Mouse (Mus musculus): ENCODE data around the gene Abcc9.
"Not testable (repeated sequence)": the region's sequence is repeated elsewhere in the genome, so short reads cannot be mapped to it uniquely, and the experiment has no call there.

The Abcc9 gene

GRCm38 (mm10) chr6:142706688-142707087 lies 4.6 kb upstream of the Abcc9 start:
- DNase-seq (ENCODE audit: low spot score in 2 of 2): no peak

- no peak for DNase-seq (ENCODE audit: low spot score in 2 of 2)
Observed at GRCm38 (mm10) chr6:142703441-142703930, 1.4 kb upstream of the Abcc9 start.

GRCm38 (mm10) chr6:142701161-142701560 lies 954 bp downstream of the Abcc9 start:
- DNase-seq (ENCODE audit: low spot score in 2 of 2): peak in 1 of 2 experiments; percentile 40

- no peak for DNase-seq (ENCODE audit: low spot score in 2 of 2)
Observed at GRCm38 (mm10) chr6:142700753-142701152, 1.4 kb downstream of the Abcc9 start.

- no peak for DNase-seq (ENCODE audit: low spot score in 2 of 2)
Observed at GRCm38 (mm10) chr6:142692085-142692484, 10.0 kb downstream of the Abcc9 start.

GRCm38 (mm10) chr6:142689673-142690072 lies 12.4 kb downstream of the Abcc9 start:
- peak; percentile 50 to 76 for DNase-seq (ENCODE audit: low spot score in 2 of 2)

GRCm38 (mm10) chr6:142682985-142683691 lies 19.0 kb downstream of the Abcc9 start:
- DNase-seq (ENCODE audit: low spot score in 2 of 2): no peak

- DNase-seq (ENCODE audit: low spot score in 2 of 2): no peak
Observed at GRCm38 (mm10) chr6:142670021-142670420, 32.1 kb downstream of the Abcc9 start.

GRCm38 (mm10) chr6:142669343-142669742 lies 32.8 kb downstream of the Abcc9 start:
- no peak for DNase-seq (ENCODE audit: low spot score in 2 of 2)

GRCm38 (mm10) chr6:142668831-142669230 lies 33.3 kb downstream of the Abcc9 start:
- DNase-seq (ENCODE audit: low spot score in 2 of 2): no peak

GRCm38 (mm10) chr6:142668419-142668766 lies 33.7 kb downstream of the Abcc9 start:
- DNase-seq (ENCODE audit: low spot score in 2 of 2): no peak

GRCm38 (mm10) chr6:142667701-142668418 lies 34.3 kb downstream of the Abcc9 start:
- peak; percentile 79 to 83 for DNase-seq (ENCODE audit: low spot score in 2 of 2)

- DNase-seq (ENCODE audit: low spot score in 2 of 2): not testable (repeated sequence)
Observed at GRCm38 (mm10) chr6:142662056-142662455, 40.1 kb downstream of the Abcc9 start.

- no peak for DNase-seq (ENCODE audit: low spot score in 2 of 2)
Observed at GRCm38 (mm10) chr6:142659038-142659437, 43.1 kb downstream of the Abcc9 start.

- no peak for DNase-seq (ENCODE audit: low spot score in 2 of 2)
Observed at GRCm38 (mm10) chr6:142654561-142654960, 47.6 kb downstream of the Abcc9 start.

GRCm38 (mm10) chr6:142652175-142652574 lies 49.9 kb downstream of the Abcc9 start:
- no peak for DNase-seq (ENCODE audit: low spot score in 2 of 2)

GRCm38 (mm10) chr6:142649331-142649730 lies 52.8 kb downstream of the Abcc9 start:
- DNase-seq (ENCODE audit: low spot score in 2 of 2): peak; percentile 41 to 50

- no peak for DNase-seq (ENCODE audit: low spot score in 2 of 2)
Observed at GRCm38 (mm10) chr6:142645474-142645873, 56.6 kb downstream of the Abcc9 start.

- DNase-seq (ENCODE audit: low spot score in 2 of 2): no peak
Observed at GRCm38 (mm10) chr6:142639301-142639700, 62.8 kb downstream of the Abcc9 start.

- DNase-seq (ENCODE audit: low spot score in 2 of 2): no peak
Observed at GRCm38 (mm10) chr6:142635654-142636053, 66.5 kb downstream of the Abcc9 start.

GRCm38 (mm10) chr6:142635185-142635583 lies 66.9 kb downstream of the Abcc9 start:
- no peak for DNase-seq (ENCODE audit: low spot score in 2 of 2)

- DNase-seq (ENCODE audit: low spot score in 2 of 2): no peak
Observed at GRCm38 (mm10) chr6:142634530-142635184, 67.5 kb downstream of the Abcc9 start.

- DNase-seq (ENCODE audit: low spot score in 2 of 2): no peak
Observed at GRCm38 (mm10) chr6:142623351-142623750, 78.8 kb downstream of the Abcc9 start.

Measured in heart, adult 9 months (tissue).